Mouse (Mus musculus) effector memory CD4-positive, alpha-beta T cell, adult 7 months (primary cell): ENCODE data around the gene P4ha3. TPM values are rescaled to one million over a fixed set of nuclear protein-coding genes. Genes with fewer than 3 reads are reported as not detected.

Experiments used
- polyA plus RNA-seq: library from polyadenylated mRNA; unstranded; fragments of 100-300 nt; shearing (Covaris generic); gene quantifications from one replicate; pipeline ENCODE4 v1.2.1, GENCODE M21; 2017

The P4ha3 gene
- polyA plus RNA-seq = not detected

DNA sequence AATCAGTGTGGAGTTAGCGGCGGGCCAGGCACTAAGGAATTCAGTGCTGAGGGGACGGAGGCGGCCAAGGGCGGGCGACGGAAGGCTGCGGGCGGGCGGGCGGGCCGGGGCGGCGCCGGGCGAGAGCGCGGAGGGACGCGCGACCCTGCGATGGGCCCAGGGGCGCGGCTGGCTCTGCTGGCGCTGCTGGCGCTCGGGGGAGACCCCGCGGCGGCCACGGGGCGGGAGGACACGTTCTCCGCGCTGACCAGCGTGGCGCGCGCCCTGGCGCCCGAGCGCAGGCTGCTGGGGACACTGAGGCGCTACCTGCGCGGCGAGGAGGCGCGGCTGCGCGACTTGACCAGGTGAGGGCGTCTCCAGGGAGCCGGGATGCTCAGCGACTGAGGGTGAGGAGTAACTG is at the start of gene P4ha3:
P4ha3 (plus strand) TSS at position 138 of the 400 bp plus-strand sequence.

Other genes with a start within 250 kb of the P4ha3 start
- gene Pold3, start 164.0 kb upstream of the P4ha3 start, polyA plus RNA-seq = 46.7 TPM
- gene Lipt2, start 126.2 kb upstream of the P4ha3 start, polyA plus RNA-seq = 1.6 TPM
- not detected for gene Kcne3, start 109.0 kb upstream of the P4ha3 start, polyA plus RNA-seq
- 18.2 TPM for gene Pgm2l1, start 58.1 kb upstream of the P4ha3 start, polyA plus RNA-seq
- 33.8 TPM for gene C2cd3, start 86.7 kb downstream of the P4ha3 start, polyA plus RNA-seq
- gene Ppme1, start 86.8 kb downstream of the P4ha3 start, polyA plus RNA-seq = 35.1 TPM
- 0.66 TPM for gene Ucp3, start 187.5 kb downstream of the P4ha3 start, polyA plus RNA-seq
- gene Ucp2, start 207.8 kb downstream of the P4ha3 start, polyA plus RNA-seq = 835 TPM
- gene Dnajb13, start 229.4 kb downstream of the P4ha3 start, polyA plus RNA-seq = 8.4 TPM